Mouse (Mus musculus): ENCODE data around the gene Chrd. TPM values are rescaled to one million over a fixed set of nuclear protein-coding genes. Genes with fewer than 3 reads are reported as not detected.

The Chrd gene
- polyA plus RNA-seq, 1 experiment from 2014 or later = 3.6 TPM

- Histone ChIP-seq H3K27me3 (replicated peaks) (no peaks in the 10 kb centered on the region), H3K4me3 (replicated peaks) (peak overlapping the region; percentile 75), H3K9ac (0 out of 2 replicates have a peak overlapping the region, but pooled peaks have one; percentile 77), H3K4me1 (replicated peaks) (peaks cover 24% of the 10 kb centered on the region), H3K4me2 (replicated peaks) (peak overlapping the region; percentile 95), H3K36me3 (peaks cover 13% of the 10 kb centered on the region), H3K9me3 (no peaks in the 10 kb centered on the region), H3K27ac (no peak overlapping the region)
- ATAC-seq = no peak
- 38% methylated on average over 11 of the region's 11 CpGs for WGBS
These were observed 18.4 kb upstream of the Chrd start for GRCm38 (mm10) chr16:20714307-20715080.

DNA sequence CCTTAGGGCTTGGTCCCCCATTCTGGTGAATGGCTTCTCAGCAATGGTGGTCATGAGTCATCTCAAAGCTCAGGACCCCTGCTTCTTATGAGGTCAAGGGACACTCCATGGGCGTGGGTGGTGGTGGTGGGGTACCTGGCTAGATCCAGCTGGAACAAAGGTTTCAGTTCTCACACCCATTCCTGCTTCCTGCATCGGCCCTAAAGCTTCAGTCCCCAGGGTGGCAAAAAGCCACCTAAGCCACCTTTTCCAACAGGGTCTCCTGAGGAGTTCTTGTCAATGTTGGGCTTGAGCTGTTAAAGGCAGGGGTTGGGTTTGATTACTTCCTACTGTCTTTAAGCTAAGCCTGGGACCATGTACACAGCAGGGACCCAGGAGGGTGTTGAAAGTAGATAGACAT, 17.8 kb upstream of the Chrd start:
- H3K36me3 ChIP-seq = peaks cover 14% of the 10 kb centered on the region
- 37% methylated on average over 2 of the region's 2 CpGs for WGBS
- peak overlapping the region; percentile 75 for H3K4me3 ChIP-seq (replicated peaks)
- peaks cover 24% of the 10 kb centered on the region for H3K4me1 ChIP-seq (replicated peaks)
- H3K4me2 ChIP-seq (replicated peaks) = peak overlapping the region; percentile 95
- no peak for ATAC-seq
- no peaks in the 10 kb centered on the region for H3K27me3 ChIP-seq (replicated peaks)
- peak overlapping the region; percentile 98; the same call in 1 of the 2 replicates for H3K27ac ChIP-seq
- peak overlapping the region; percentile 77 for H3K9ac ChIP-seq
- H3K9me3 ChIP-seq = no peaks in the 10 kb centered on the region

DNA sequence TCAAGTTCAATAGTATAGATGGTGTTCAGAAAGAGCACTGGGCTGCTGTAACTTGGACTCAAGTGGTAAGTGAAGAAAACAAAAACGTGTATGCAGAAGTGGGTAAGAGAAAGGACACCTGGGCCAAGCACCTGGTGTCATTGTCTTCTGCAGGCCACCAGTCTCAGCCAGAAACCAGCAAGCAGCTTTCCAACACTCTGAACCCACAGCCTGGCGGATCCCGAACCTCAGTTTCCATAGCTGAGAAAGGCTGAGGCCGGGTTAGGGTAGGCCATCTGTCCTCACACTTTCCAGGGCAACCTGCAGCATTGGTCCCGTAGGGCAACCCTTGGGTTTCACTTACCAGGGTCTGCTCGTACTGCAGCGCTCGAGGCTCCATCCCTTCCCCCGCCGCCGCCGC, 17.4 kb upstream of the Chrd start:
- Histone ChIP-seq H3K4me2 (replicated peaks) (peak overlapping the region; percentile 95), H3K4me1 (replicated peaks) (peaks cover 24% of the 10 kb centered on the region), H3K36me3 (peaks cover 11% of the 10 kb centered on the region; the same call in 1 of the 2 replicates), H3K9me3 (no peaks in the 10 kb centered on the region), H3K27ac (peak overlapping the region; percentile 98), H3K9ac (peak overlapping the region; percentile 77), H3K27me3 (replicated peaks) (no peaks in the 10 kb centered on the region), H3K4me3 (replicated peaks) (peak overlapping the region; percentile 75)
- no peak; the same call in 1 of the 2 replicates for ATAC-seq
- WGBS = 2% methylated on average over 9 of the region's 12 CpGs

- no peaks in the 10 kb centered on the region for H3K27me3 ChIP-seq (replicated peaks)
- peaks cover 11% of the 10 kb centered on the region; the same call in 1 of the 2 replicates for H3K36me3 ChIP-seq
- H3K9me3 ChIP-seq = no peaks in the 10 kb centered on the region
- peaks cover 24% of the 10 kb centered on the region for H3K4me1 ChIP-seq (replicated peaks)
- WGBS = under 1% methylated on average over 56 of the region's 68 CpGs
- H3K9ac ChIP-seq = peak overlapping the region; percentile 77
- peak overlapping the region; percentile 75 for H3K4me3 ChIP-seq (replicated peaks)
- H3K27ac ChIP-seq = peak overlapping the region; percentile 98
- peak; percentile 75 for ATAC-seq
- peak overlapping the region; percentile 95 for H3K4me2 ChIP-seq (replicated peaks)
These were observed 16.7 kb upstream of the Chrd start for GRCm38 (mm10) chr16:20715976-20716840.

- H3K36me3 ChIP-seq = peaks cover 12% of the 10 kb centered on the region; the same call in 1 of the 2 replicates
- peak overlapping the region; percentile 98 for H3K27ac ChIP-seq
- WGBS = under 1% methylated on average over 8 of the region's 8 CpGs
- peak overlapping the region; percentile 95 for H3K4me2 ChIP-seq (replicated peaks)
- H3K27me3 ChIP-seq (replicated peaks) = no peaks in the 10 kb centered on the region
- H3K9me3 ChIP-seq = no peaks in the 10 kb centered on the region
- peaks cover 24% of the 10 kb centered on the region for H3K4me1 ChIP-seq (replicated peaks)
- peak overlapping the region; percentile 77 for H3K9ac ChIP-seq
- no peak for ATAC-seq
- H3K4me3 ChIP-seq (replicated peaks) = peak overlapping the region; percentile 75
These were observed 16.1 kb upstream of the Chrd start for GRCm38 (mm10) chr16:20716841-20717180.

DNA sequence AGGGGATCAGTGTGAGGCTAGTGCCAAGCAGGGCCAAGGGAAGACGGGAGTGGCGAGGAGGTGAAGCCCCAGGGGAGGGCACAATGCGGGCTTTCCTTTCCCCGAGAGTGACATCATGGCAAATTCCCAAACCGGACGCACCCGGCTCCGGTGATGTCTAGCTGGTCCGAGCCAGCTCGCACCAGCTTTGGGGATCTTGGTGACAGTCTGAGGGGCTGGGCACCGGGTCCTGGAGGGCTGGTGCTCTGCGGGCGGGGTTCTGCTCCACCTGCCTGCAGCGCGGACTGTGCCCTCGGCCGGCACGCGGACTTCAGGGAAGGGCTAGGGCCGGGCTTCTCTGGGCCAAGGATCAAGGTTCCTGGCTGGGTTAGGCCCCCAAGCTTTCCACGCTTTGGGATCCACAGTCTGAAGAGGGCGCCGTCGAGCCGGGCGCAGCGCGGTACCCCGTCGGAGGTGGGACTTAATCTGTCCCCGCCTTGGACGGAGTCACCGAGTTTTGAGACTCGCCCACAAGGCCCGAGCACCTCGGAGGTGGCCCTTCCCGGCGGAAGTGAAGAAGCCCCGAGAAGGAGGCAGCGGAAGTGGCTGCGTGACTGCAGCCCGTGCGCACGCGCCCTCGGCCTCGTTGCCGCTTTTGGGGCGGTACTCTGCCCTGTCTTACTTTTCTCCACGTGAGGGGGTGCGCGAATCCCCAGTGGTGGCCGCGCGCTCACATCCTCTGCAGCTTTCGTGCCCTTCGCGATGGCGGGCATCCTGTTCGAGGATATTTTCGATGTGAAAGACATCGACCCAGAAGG, 15.5 kb upstream of the Chrd start, which contains the start of the genes Polr2h and Clcn2:
Polr2h (plus strand) TSS at position 485 of the 797 bp plus-strand sequence.
Clcn2 (minus strand) TSS at position 566 of the 797 bp plus-strand sequence.
- Histone ChIP-seq H3K36me3 (peaks cover 10% of the 10 kb centered on the region; the same call in 1 of the 2 replicates), H3K9ac (peak within 1 kb of the TSS; percentile 77), H3K9me3 (no peaks in the 10 kb centered on the region), H3K4me1 (replicated peaks) (peaks cover 24% of the 10 kb centered on the region), H3K4me2 (replicated peaks) (peak within 1 kb of the TSS; percentile 95), H3K4me3 (replicated peaks) (peak within 1 kb of the TSS; percentile 75), H3K27ac (peak within 1 kb of the TSS; percentile 98), H3K27me3 (replicated peaks) (no peaks in the 10 kb centered on the region)
- WGBS = under 1% methylated on average over 62 of the region's 62 CpGs
- ATAC-seq = peak; percentile 88

DNA sequence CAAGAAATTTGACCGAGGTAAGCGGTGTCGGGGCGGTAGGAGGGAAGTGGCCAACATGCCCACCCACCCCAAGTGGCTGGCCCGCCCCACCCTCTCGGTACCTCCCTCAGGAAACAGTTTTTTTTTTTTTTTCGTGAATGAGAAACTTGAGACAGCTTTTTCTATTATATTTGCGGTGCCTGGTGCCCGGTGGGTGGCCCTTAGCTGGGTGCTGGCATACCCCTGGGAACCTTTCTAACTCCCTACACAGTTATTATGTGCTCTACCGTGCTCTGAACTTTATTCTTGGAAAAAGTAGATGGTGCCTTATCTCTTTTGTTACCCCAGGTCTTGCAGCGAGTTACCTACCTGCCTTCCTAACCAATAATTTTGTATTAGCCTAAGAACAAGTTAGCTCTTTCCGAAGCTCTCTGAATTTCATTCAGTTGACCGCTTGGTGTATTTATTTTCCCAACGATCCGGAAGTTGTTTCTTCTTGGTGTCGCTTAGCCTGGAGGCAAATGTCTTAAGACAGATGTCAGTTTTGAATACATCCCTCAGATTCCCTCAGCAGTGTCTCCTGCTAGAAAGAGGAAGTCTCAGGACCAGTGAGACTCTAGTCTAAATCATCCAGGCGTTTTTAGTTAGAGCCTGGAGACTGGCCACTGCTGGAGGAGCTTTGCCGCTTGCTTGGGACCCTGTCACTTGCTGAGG, 14.8 kb upstream of the Chrd start:
- Histone ChIP-seq H3K36me3 (0 out of 2 replicates have a peak, but pooled peaks cover 7% of the 10 kb centered on the region), H3K9me3 (no peaks in the 10 kb centered on the region), H3K4me2 (replicated peaks) (peak overlapping the region; percentile 95), H3K4me3 (replicated peaks) (peak overlapping the region; percentile 75), H3K27ac (peak overlapping the region; percentile 98), H3K4me1 (replicated peaks) (peaks cover 24% of the 10 kb centered on the region), H3K27me3 (replicated peaks) (no peaks in the 10 kb centered on the region), H3K9ac (peak overlapping the region; percentile 56)
- ATAC-seq = peak; percentile 35
- WGBS = 1% methylated on average over 18 of the region's 18 CpGs

GRCm38 (mm10) chr16:20721808-20722207, 11.1 kb upstream of the Chrd start:
- no peaks in the 10 kb centered on the region for H3K9me3 ChIP-seq
- H3K4me1 ChIP-seq (replicated peaks) = 0 out of 2 replicates have a peak, but pooled peaks cover 4% of the 10 kb centered on the region
- no peak overlapping the region for H3K4me2 ChIP-seq (replicated peaks)
- H3K27ac ChIP-seq = no peak overlapping the region
- no peak overlapping the region for H3K4me3 ChIP-seq (replicated peaks)
- no peaks in the 10 kb centered on the region for H3K27me3 ChIP-seq (replicated peaks)
- H3K9ac ChIP-seq = no peak overlapping the region
- 81% methylated on average over 10 of the region's 10 CpGs for WGBS
- H3K36me3 ChIP-seq = 0 out of 2 replicates have a peak, but pooled peaks cover 7% of the 10 kb centered on the region
- ATAC-seq = no peak

DNA sequence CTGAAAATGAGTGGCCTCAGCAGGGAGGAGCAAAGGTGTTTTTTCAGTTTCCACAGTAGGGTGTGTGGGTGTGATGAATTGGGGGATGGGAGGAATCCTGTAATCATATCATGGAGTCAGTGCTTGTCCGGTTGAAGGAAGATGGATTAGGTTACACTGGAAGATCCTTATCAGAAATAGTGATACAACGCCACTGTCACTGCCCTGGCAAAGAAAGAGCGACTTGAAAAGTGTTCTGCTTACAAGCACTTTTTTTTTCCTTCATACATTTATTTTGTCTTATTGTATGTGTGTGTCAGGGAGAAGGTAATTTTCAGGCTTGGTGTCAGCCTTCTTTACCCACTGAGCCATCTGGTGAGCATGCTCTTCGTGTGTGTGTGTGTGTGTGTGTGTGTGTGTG, 10.2 kb upstream of the Chrd start:
- Histone ChIP-seq H3K9ac (no peak overlapping the region), H3K36me3 (0 out of 2 replicates have a peak, but pooled peaks cover 7% of the 10 kb centered on the region), H3K4me2 (replicated peaks) (no peak overlapping the region), H3K4me3 (replicated peaks) (no peak overlapping the region), H3K27ac (no peak overlapping the region), H3K27me3 (replicated peaks) (no peaks in the 10 kb centered on the region), H3K4me1 (replicated peaks) (0 out of 2 replicates have a peak, but pooled peaks cover 4% of the 10 kb centered on the region), H3K9me3 (no peaks in the 10 kb centered on the region)
- ATAC-seq = no peak
- 62% methylated on average over 4 of the region's 4 CpGs for WGBS

GRCm38 (mm10) chr16:20723247-20723646, 9.7 kb upstream of the Chrd start:
- Histone ChIP-seq H3K4me1 (replicated peaks) (0 out of 2 replicates have a peak, but pooled peaks cover 4% of the 10 kb centered on the region), H3K27me3 (replicated peaks) (no peaks in the 10 kb centered on the region), H3K4me3 (replicated peaks) (no peak overlapping the region), H3K9ac (no peak overlapping the region), H3K36me3 (0 out of 2 replicates have a peak, but pooled peaks cover 7% of the 10 kb centered on the region), H3K9me3 (no peaks in the 10 kb centered on the region), H3K27ac (no peak overlapping the region), H3K4me2 (replicated peaks) (no peak overlapping the region)
- 45% methylated on average over 4 of the region's 4 CpGs for WGBS
- ATAC-seq = no peak

DNA sequence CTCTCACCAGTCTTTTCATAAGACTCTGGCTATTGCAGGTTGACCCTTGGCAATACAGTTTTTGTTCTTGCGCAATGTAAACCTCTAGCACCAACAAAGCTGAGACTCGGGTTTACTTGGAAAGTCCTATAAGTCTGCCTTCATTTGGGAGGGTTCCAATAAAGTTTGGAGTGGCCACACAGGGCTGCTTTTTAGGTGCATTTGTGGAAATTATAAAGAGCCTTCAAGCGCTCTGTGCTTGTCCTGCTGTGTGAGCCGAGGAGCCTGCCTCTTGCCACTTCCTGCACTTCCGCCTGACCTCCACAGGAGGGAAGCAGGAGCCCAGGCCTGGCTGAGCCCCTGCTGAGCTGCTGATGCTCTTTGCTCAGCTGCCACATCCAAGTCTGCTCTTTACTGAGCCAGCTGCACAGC, 8.6 kb upstream of the Chrd start:
- Histone ChIP-seq H3K9me3 (no peaks in the 10 kb centered on the region), H3K9ac (no peak overlapping the region), H3K4me3 (replicated peaks) (no peak overlapping the region), H3K36me3 (0 out of 2 replicates have a peak, but pooled peaks cover 7% of the 10 kb centered on the region), H3K27me3 (replicated peaks) (no peaks in the 10 kb centered on the region), H3K4me1 (replicated peaks) (no peaks in the 10 kb centered on the region), H3K4me2 (replicated peaks) (no peak overlapping the region), H3K27ac (no peak overlapping the region)
- ATAC-seq = peak; percentile 80
- WGBS = 33% methylated on average over 5 of the region's 5 CpGs
